Mouse (Mus musculus) forebrain, embryonic 13.5 days (tissue): ENCODE data around the gene Rhpn2. TPM values are rescaled to one million over a fixed set of nuclear protein-coding genes. Genes with fewer than 3 reads are reported as not detected.
A peak's percentile ranks its signal among the peaks of the same experiment; 100 is the strongest.
"Not testable (repeated sequence)": the region's sequence is repeated elsewhere in the genome, so short reads cannot be mapped to it uniquely, and the experiment has no call there.

Experiments
- ATAC-seq: fragments of 200-750 bp; cut with Nextera tagmentation; 2 replicates; pipeline ENCODE4 v1.8.0; 2017
- H3K27ac ChIP-seq: fragments of 300-500 bp; sonication (generic); 2 replicates; pipeline ENCODE4 v1.5.1; 2015; ENCODE audit warnings: inconsistent platforms, mild to moderate bottlenecking, moderate library complexity
- H3K27me3 ChIP-seq: fragments of 300-500 bp; sonication (generic); 2 replicates; pipeline ENCODE4 v1.6.1; 2015; ENCODE audit warnings: mild to moderate bottlenecking, inconsistent platforms
- H3K36me3 ChIP-seq: fragments of 300-500 bp; sonication (generic); 2 replicates; pipeline ENCODE4 v1.6.1; 2015; ENCODE audit warnings: mild to moderate bottlenecking, inconsistent platforms; ENCODE audit not compliant: poor library complexity, severe bottlenecking
- H3K4me1 ChIP-seq: fragments of 300-500 bp; sonication (generic); 2 replicates; pipeline ENCODE4 v1.6.1; 2015; ENCODE audit warnings: inconsistent platforms
- H3K4me2 ChIP-seq: fragments of 300-500 bp; sonication (generic); 2 replicates; pipeline ENCODE4 v1.6.1; 2015; ENCODE audit warnings: inconsistent platforms, mild to moderate bottlenecking, moderate library complexity
- H3K4me3 ChIP-seq: fragments of 300-500 bp; sonication (generic); 2 replicates; pipeline ENCODE4 v1.5.1; 2015; ENCODE audit warnings: mild to moderate bottlenecking, inconsistent platforms
- H3K9ac ChIP-seq: fragments of 300-500 bp; sonication (generic); 2 replicates; pipeline ENCODE4 v1.6.1; 2015; ENCODE audit warnings: mild to moderate bottlenecking, inconsistent platforms
- H3K9me3 ChIP-seq: fragments of 300-500 bp; sonication (generic); replicated peaks from 2 replicates; pipeline ENCODE4 v1.6.1; 2016; ENCODE audit warnings: inconsistent platforms
- WGBS: fragments of 180-500 bp; shearing (Covaris S2); methylation state at CpG from one replicate; pipeline ENCODE4 v1.1.7; 2015; 5-methylcytosine and 5-hydroxymethylcytosine counted together
- polyA plus RNA-seq: library from polyadenylated mRNA; unstranded; fragments of >200 nt; fragmentation: Nextera tagmentation; extraction: Ambion mirVana; gene quantifications from 2 replicates; pipeline ENCODE4 v1.2.1, GENCODE M21; 2015

Rhpn2 gene
- 1.1 and 1.3 TPM in 2 replicates for polyA plus RNA-seq

- Histone ChIP-seq H3K36me3 (no peaks in the 10 kb centered on the region), H3K9ac (peak within 1 kb of the TSS; percentile 66), H3K4me2 (peak within 1 kb of the TSS; percentile 99), H3K9me3 (no peaks in the 10 kb centered on the region), H3K27me3 (peaks cover 39% of the 10 kb centered on the region), H3K4me1 (peaks cover 22% of the 10 kb centered on the region), H3K27ac (no peak within 1 kb of the TSS), H3K4me3 (peak within 1 kb of the TSS; percentile 62)
- WGBS = under 1% methylated on average over 46 of the region's 52 CpGs
- ATAC-seq = peak; percentile 99
These were observed at the start of gene Rhpn2 for GRCm38 (mm10) chr7:35333692-35334526. Gene Rhpn2 (plus strand): TSS chr7:35334170.

- H3K9ac ChIP-seq = no peak overlapping the region
- no peaks in the 10 kb centered on the region for H3K4me1 ChIP-seq
- WGBS = 91% methylated on average over 13 of the region's 13 CpGs
- no peak overlapping the region for H3K4me3 ChIP-seq
- no peak for ATAC-seq
- H3K27me3 ChIP-seq = no peaks in the 10 kb centered on the region
- peaks cover 93% of the 10 kb centered on the region for H3K36me3 ChIP-seq
- no peak overlapping the region for H3K27ac ChIP-seq
- no peaks in the 10 kb centered on the region for H3K9me3 ChIP-seq
- H3K4me2 ChIP-seq = no peak overlapping the region
These were observed 40.5 kb upstream of the Rhpn2 start for GRCm38 (mm10) chr7:35293464-35293863.

- H3K36me3 ChIP-seq = peaks cover 87% of the 10 kb centered on the region
- 92% methylated on average over 2 of the region's 2 CpGs for WGBS
These were observed 38.3 kb upstream of the Rhpn2 start for GRCm38 (mm10) chr7:35295631-35296030.

GRCm38 (mm10) chr7:35297886-35298285 is 36.1 kb upstream of the Rhpn2 start:
- 93% methylated on average over 5 of the region's 5 CpGs for WGBS
- H3K36me3 ChIP-seq = peaks cover 86% of the 10 kb centered on the region
- no peak overlapping the region for H3K27ac ChIP-seq
- H3K4me1 ChIP-seq = no peaks in the 10 kb centered on the region
- H3K9me3 ChIP-seq = no peaks in the 10 kb centered on the region
- H3K4me2 ChIP-seq = no peak overlapping the region
- ATAC-seq = no peak
- no peaks in the 10 kb centered on the region for H3K27me3 ChIP-seq
- no peak overlapping the region for H3K4me3 ChIP-seq
- no peak overlapping the region for H3K9ac ChIP-seq

More at GRCm38 (mm10) chr7:35295631-35296030, 38.3 kb upstream of the Rhpn2 start:
- no peak overlapping the region for H3K4me3 ChIP-seq
- H3K9me3 ChIP-seq = no peaks in the 10 kb centered on the region
- H3K27ac ChIP-seq = no peak overlapping the region
- no peaks in the 10 kb centered on the region for H3K27me3 ChIP-seq
- no peak overlapping the region for H3K9ac ChIP-seq
- H3K4me2 ChIP-seq = no peak overlapping the region
- ATAC-seq = no peak
- no peaks in the 10 kb centered on the region for H3K4me1 ChIP-seq

- H3K4me1 ChIP-seq = no peaks in the 10 kb centered on the region
- H3K27me3 ChIP-seq = no peaks in the 10 kb centered on the region
- no peak overlapping the region for H3K4me3 ChIP-seq
- no peak overlapping the region for H3K4me2 ChIP-seq
- H3K9ac ChIP-seq = no peak overlapping the region
- H3K36me3 ChIP-seq = peaks cover 84% of the 10 kb centered on the region
- 74% methylated on average over 8 of the region's 8 CpGs for WGBS
- no peaks in the 10 kb centered on the region for H3K9me3 ChIP-seq
- ATAC-seq = no peak
- H3K27ac ChIP-seq = no peak overlapping the region
These were observed 34.3 kb upstream of the Rhpn2 start for GRCm38 (mm10) chr7:35299656-35300055.

GRCm38 (mm10) chr7:35300792-35301191 is 33.2 kb upstream of the Rhpn2 start:
- Histone ChIP-seq H3K9me3 (no peaks in the 10 kb centered on the region), H3K36me3 (peaks cover 84% of the 10 kb centered on the region), H3K27me3 (no peaks in the 10 kb centered on the region), H3K9ac (no peak overlapping the region), H3K4me1 (no peaks in the 10 kb centered on the region), H3K4me2 (no peak overlapping the region), H3K4me3 (no peak overlapping the region), H3K27ac (no peak overlapping the region)
- no peak for ATAC-seq

GRCm38 (mm10) chr7:35311214-35311613 is 22.8 kb upstream of the Rhpn2 start:
- Histone ChIP-seq H3K27ac (no peak overlapping the region), H3K4me2 (no peak overlapping the region), H3K9me3 (no peaks in the 10 kb centered on the region), H3K36me3 (peaks cover 41% of the 10 kb centered on the region), H3K27me3 (no peaks in the 10 kb centered on the region), H3K4me3 (no peak overlapping the region), H3K9ac (no peak overlapping the region), H3K4me1 (no peaks in the 10 kb centered on the region)
- no peak for ATAC-seq
- 96% methylated on average over 3 of the region's 3 CpGs for WGBS

GRCm38 (mm10) chr7:35314156-35314555 is 19.8 kb upstream of the Rhpn2 start:
- H3K9me3 ChIP-seq = no peaks in the 10 kb centered on the region
- no peak overlapping the region for H3K27ac ChIP-seq
- peaks cover 9% of the 10 kb centered on the region for H3K4me1 ChIP-seq
- no peak overlapping the region for H3K9ac ChIP-seq
- H3K4me2 ChIP-seq = no peak overlapping the region
- H3K36me3 ChIP-seq = peaks cover 12% of the 10 kb centered on the region
- H3K4me3 ChIP-seq = no peak overlapping the region
- no peaks in the 10 kb centered on the region for H3K27me3 ChIP-seq
- ATAC-seq = no peak

- Histone ChIP-seq H3K4me1 (peaks cover 12% of the 10 kb centered on the region), H3K4me3 (peak within 1 kb of the TSS; percentile 90), H3K27me3 (no peaks in the 10 kb centered on the region), H3K4me2 (peak within 1 kb of the TSS; percentile 82), H3K9ac (peak within 1 kb of the TSS; percentile 82), H3K36me3 (no peaks in the 10 kb centered on the region), H3K27ac (peak within 1 kb of the TSS; percentile 22; the same call in 1 of the 2 replicates), H3K9me3 (no peaks in the 10 kb centered on the region)
- peak; percentile 84 for ATAC-seq
- WGBS = 2% methylated on average over 39 of the region's 39 CpGs
These were observed 16.0 kb upstream of the Rhpn2 start, which contains the start of gene Gpatch1 for GRCm38 (mm10) chr7:35317729-35318609. Gene Gpatch1 (minus strand): TSS chr7:35318440.

GRCm38 (mm10) chr7:35319221-35319620 is 14.7 kb upstream of the Rhpn2 start:
- H3K4me1 ChIP-seq = peaks cover 16% of the 10 kb centered on the region
- H3K4me3 ChIP-seq, H3K9ac ChIP-seq, H3K9me3 ChIP-seq, H3K36me3 ChIP-seq, H3K27me3 ChIP-seq, ATAC-seq, H3K27ac ChIP-seq, H3K4me2 ChIP-seq: not testable (repeated sequence)
- 65% methylated on average over 3 of the region's 3 CpGs for WGBS

- Histone ChIP-seq H3K4me2 (no peak overlapping the region), H3K9ac (no peak overlapping the region), H3K4me3 (no peak overlapping the region), H3K36me3 (no peaks in the 10 kb centered on the region), H3K9me3 (no peaks in the 10 kb centered on the region), H3K27ac (no peak overlapping the region), H3K4me1 (peaks cover 16% of the 10 kb centered on the region), H3K27me3 (no peaks in the 10 kb centered on the region)
- 82% methylated on average over 4 of the region's 4 CpGs for WGBS
- ATAC-seq = no peak
These were observed 14.2 kb upstream of the Rhpn2 start for GRCm38 (mm10) chr7:35319755-35320154.

- H3K27ac ChIP-seq = no peak overlapping the region
- no peaks in the 10 kb centered on the region for H3K36me3 ChIP-seq
- H3K4me2 ChIP-seq = no peak overlapping the region
- H3K9ac ChIP-seq = no peak overlapping the region
- no peaks in the 10 kb centered on the region for H3K9me3 ChIP-seq
- no peak overlapping the region for H3K4me3 ChIP-seq
- peaks cover 14% of the 10 kb centered on the region for H3K4me1 ChIP-seq
- no peak for ATAC-seq
- 50% methylated on average over 3 of the region's 3 CpGs for WGBS
- H3K27me3 ChIP-seq = no peaks in the 10 kb centered on the region
These were observed 11.8 kb upstream of the Rhpn2 start for GRCm38 (mm10) chr7:35322161-35322560.
